Mouse (Mus musculus): ENCODE measurements around the gene Glb1.

Glb1 gene

DNA sequence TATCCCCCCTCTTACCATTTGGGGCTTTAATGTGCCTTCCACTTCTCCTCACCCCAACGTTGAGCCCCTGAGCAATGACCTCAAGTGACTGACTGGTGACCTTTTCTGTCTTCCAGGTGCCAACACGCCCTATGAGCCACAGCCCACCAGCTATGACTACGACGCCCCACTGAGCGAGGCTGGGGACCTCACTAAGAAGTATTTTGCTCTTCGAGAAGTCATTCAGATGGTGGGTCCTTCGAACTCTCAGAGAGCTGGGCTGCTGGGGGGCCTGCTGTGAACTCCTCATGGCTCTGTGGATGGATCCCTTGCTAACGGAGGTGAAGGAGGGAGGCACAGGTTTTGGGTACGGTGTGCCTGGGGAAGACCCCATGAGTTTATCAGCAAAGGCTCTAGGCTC is 42.0 kb downstream of the Glb1 start:
- WGBS, result 91% methylated on average over 9 of the region's 9 CpGs

DNA sequence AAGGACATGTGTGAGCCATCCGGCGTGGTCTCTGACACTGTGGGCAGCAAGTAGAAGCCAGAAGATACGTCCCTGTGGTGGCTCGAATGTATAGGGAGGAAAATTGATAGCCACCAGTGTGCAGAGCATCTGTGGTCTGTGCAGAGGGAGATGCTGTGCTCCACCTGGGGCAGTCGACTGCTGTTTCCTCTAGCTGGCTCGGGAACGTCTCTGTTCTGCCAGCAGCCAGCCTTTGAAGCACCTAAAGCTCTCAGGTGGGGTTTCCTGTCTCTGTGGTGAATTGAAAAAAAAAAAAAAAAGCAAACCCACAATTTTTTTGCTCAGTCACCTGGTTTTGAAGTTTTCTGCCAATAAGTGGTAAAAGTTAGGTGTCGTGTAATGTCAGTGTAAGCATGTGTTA is 42.5 kb downstream of the Glb1 start:
- WGBS, result 94% methylated on average over 8 of the region's 8 CpGs

DNA sequence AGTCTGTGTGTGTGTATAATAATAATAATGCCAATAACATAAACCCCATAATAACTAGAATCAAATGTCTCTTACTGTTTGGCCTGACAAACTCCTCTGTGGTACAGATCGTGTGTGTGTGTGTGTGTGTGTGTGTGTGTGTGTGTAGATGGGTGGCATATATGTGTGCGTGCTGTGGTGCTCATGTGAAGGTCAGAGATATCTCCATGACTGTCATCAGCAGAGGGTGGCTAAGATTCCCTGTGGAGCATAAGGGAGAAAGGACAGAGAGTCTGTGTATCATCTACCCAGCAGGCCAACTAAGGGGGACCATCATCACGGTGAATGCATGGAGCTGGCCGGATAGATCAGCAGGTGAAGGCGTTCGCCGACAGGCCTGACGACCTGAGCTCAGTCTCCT is 46.0 kb downstream of the Glb1 start:
- WGBS, result 96% methylated on average over 8 of the region's 8 CpGs

DNA sequence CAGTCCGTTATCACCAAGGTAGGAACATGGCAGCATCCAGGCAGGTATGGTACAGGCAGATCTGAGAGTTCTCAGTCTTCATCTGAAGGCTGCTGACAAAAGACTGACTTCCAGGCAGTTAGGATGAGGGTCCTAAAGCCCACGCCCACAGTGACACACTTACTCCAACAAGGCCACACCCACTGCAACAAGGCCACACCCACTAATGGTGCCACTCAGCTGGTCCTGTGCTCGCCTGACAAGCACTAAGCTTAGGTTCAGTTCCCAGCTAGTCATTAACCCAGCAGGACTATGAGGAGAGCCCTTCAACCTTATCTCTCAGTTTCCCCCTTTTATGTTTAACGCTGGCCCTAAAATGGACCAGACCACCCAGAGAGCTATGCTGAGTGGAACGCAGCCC is 47.8 kb downstream of the Glb1 start:
- 88% methylated on average over 5 of the region's 5 CpGs for WGBS

DNA sequence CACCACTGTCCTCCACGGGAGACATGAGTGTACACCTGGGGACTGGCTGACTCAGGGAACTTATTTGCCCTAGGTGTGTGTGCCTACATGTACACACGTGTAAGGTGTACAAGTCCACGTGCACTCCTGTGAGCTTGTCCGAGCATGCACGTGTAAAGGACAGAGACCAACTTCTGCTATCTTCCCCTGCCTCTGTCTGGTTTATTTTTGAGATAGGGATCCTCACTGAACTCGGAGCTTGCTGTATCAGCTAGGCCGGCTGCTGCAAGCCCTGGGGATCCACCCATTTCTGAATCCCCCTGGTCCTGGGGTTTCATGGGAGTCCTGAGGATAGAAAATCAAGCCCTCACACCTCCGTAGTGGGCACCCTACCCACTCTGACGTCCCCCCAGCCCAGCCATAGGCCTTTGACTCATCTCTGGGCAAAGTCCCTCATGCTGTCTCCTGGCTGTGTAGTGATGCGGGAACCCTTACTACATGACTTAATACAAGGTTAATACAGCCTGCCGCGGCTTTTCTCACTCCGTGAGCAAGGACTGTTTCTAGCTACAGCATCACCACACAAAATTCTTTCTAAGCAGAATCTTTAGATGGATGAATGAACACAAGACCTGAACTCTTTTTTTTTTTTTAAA is 48.4 kb downstream of the Glb1 start:
- 95% methylated on average over 13 of the region's 13 CpGs for WGBS

GRCm38 (mm10) chr9:114451615-114452014 is 50.7 kb downstream of the Glb1 start:
- 74% methylated on average over 7 of the region's 7 CpGs for WGBS

DNA sequence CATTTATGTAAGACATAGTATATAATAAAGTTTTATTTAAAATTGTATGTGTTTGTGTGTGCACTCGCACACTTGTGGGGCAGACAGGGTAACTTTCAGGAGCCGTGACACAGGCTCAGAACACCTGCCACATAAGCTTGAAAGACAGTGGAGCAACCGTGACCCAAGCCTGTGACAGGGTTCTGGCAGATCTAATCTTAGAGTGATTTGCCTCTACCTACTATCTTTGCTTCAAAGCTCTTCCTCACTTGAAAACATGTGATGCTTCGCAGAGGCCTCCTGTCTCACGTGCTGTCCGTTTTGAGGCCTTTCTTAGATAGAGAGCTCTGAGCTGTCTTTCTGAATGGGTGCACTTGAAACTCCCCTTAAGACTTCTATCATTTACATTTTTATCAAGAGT is 51.5 kb downstream of the Glb1 start:
- 93% methylated on average over 6 of the region's 6 CpGs for WGBS

DNA sequence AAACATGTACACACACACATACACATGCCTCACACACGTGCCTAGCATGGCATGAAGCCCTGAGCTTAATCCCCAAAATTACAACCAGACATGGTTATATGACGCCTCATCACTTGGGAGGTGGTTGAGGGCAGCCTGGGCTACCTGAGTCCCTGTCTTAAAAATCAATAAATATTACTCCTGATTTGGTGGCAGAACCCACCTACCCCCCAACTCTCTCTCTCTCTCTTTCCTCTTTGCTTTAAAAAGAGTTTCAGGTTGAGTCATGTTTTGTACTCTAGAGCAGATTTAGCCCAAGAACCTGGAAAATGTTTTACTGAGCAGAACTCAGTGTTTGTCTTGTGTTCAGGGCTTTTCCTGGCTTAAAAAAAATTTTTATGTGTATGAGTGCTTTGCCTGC is 54.5 kb downstream of the Glb1 start:
- 92% methylated on average over 2 of the region's 2 CpGs for WGBS

DNA sequence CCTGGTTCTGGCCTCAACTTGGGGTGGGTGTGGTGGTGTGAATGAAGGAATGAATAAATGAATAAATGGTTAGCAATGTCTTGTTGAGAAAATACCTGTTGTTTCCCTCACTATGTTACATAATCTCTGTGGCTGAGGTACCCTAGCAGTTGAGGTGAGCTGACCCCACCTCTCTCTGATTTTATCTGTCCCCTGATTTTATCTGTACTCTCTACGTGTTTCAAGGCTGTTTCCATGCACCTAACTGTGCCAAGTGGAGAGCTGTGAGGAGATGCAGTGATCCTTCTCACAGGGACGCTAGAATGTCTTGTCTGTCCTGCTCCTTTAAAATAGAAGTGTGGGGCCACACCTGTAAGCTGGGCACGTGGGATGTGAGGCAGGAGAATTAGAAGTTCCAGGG is 57.6 kb downstream of the Glb1 start:
- WGBS, result 92% methylated on average over 3 of the region's 3 CpGs

DNA sequence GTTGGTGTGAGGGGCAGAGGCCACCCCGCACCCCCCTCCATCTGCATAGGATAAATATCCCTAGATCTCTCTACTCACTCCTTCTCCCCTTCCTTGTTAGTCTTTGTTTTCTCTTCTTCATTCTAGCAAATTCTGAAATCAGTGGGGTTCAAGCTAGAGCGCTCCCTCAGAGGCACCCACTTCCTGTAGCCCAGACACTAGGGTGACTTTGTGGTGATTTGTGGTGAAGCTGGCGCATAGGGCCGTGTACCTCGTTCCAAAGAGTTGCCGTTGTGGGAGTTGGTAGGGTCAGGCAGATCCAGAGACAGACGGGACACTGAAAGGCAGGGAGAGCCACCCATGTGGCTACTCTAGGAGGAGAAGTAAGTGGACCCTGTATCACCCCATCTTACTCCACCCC is 61.7 kb downstream of the Glb1 start:
- 97% methylated on average over 7 of the region's 7 CpGs for WGBS

GRCm38 (mm10) chr9:114465442-114465841 is 64.6 kb downstream of the Glb1 start:
- WGBS, result 83% methylated on average over 6 of the region's 6 CpGs

DNA sequence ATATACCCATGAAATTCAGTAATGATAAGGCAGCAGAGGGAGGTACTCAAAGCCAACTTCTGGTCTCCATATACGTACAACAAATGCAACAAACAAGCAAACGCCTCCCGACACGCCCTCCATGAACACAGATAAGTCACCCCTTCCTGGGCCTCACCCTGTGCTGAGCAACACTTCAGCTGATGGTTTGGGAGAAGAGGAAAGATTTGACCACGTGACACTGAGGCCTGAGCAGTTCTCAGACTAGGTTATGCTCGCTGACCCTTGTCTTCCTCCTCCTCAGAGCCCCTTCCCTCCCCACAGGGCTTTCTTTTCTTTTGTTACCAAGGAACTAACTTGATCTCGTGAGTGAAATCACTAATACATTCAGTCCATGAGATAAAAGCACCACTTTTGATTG is 66.0 kb downstream of the Glb1 start:
- WGBS, result 86% methylated on average over 7 of the region's 7 CpGs

- 94% methylated on average over 5 of the region's 5 CpGs for WGBS
Observed at GRCm38 (mm10) chr9:114468217-114468616, 67.3 kb downstream of the Glb1 start.

DNA sequence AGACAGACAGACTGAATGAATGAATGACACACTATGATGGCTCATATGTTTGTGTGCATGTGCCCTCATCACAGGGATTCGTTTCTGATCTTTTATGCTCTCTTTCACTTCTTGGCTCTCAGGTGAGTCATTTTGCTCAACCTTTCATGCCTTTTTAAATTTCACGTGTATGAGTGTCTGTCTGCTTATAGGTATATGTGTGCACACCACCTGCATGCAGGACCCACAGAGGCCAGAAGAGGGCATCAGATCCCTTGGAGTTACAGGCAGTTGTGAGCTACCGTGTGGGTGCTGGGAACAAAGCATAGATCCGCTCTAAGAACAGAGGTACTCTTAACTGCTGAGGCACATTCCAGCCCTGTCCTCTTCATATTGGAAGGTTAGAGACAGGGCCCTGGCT is 67.8 kb downstream of the Glb1 start:
- 99% methylated on average over 4 of the region's 4 CpGs for WGBS

- 92% methylated on average over 7 of the region's 7 CpGs for WGBS
Observed at GRCm38 (mm10) chr9:114471892-114472291, 71.0 kb downstream of the Glb1 start.

DNA sequence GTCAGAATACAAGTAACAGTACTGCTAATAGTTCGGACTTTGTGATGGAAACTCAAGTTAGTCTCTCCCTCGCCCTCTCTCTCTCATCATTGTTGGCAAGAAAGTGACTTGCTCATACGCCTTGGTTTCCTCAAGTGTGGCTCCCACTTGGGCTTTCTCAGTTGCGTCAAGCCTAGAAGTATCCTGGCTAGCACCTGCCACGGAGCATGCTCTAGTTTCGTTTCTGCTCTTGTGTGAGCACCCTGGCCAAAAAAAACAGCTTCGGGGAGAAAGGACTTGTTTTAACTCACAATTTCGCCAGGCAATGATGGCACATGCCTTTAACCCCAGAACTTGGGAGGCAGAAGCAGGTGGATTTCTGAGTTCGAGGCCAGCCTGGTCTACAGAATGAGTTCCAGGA is 76.1 kb downstream of the Glb1 start:
- 86% methylated on average over 9 of the region's 9 CpGs for WGBS

GRCm38 (mm10) chr9:114480940-114481339 is 80.1 kb downstream of the Glb1 start:
- WGBS, result 87% methylated on average over 3 of the region's 3 CpGs

DNA sequence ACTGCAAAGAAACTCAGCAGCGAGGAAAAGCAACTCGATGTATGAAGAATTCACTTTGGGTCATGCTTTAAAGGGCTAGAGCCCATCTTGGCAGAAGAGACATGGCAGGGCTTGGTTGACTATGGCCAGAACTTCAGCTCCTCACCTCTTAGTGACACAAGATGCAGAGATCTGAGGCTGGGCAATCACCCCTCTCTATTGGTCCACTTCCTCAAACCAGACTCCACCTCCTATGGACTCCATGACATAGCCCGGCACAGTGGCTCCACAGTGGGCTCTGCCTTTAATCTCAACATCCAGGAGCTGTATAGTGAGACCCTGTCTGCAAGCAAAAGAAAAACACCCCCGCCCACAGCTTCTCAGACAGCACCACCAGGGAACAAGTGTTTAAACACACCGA is 83.9 kb downstream of the Glb1 start:
- WGBS, result 81% methylated on average over 5 of the region's 5 CpGs

- 89% methylated on average over 4 of the region's 4 CpGs for WGBS
Observed at GRCm38 (mm10) chr9:114486808-114487207, 85.9 kb downstream of the Glb1 start.

- 90% methylated on average over 23 of the region's 23 CpGs for WGBS
Observed at GRCm38 (mm10) chr9:114487481-114488258, 86.8 kb downstream of the Glb1 start.

DNA sequence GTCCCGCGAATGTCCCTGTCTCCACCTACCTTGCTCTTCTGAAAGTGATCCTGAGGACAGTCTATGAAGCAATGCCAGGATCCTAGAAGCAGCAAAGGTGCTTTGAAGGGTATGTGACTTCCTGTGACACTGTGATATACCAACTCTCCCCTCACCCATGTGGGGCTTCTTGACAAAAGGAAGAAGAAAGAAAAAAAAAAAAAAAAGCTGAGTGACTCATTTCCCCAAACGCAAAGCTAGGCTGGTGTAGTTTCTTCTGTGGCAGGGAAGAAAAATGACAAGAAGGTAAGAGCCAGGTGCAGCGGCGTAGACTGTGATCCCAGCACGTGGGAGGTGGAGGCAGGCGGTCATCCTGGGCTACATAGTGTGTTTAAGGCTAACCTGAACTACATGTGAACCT is 95.6 kb downstream of the Glb1 start:
- 83% methylated on average over 7 of the region's 7 CpGs for WGBS

- 13% methylated on average over 11 of the region's 11 CpGs for WGBS
Observed at GRCm38 (mm10) chr9:114498218-114498617, 97.3 kb downstream of the Glb1 start.

DNA sequence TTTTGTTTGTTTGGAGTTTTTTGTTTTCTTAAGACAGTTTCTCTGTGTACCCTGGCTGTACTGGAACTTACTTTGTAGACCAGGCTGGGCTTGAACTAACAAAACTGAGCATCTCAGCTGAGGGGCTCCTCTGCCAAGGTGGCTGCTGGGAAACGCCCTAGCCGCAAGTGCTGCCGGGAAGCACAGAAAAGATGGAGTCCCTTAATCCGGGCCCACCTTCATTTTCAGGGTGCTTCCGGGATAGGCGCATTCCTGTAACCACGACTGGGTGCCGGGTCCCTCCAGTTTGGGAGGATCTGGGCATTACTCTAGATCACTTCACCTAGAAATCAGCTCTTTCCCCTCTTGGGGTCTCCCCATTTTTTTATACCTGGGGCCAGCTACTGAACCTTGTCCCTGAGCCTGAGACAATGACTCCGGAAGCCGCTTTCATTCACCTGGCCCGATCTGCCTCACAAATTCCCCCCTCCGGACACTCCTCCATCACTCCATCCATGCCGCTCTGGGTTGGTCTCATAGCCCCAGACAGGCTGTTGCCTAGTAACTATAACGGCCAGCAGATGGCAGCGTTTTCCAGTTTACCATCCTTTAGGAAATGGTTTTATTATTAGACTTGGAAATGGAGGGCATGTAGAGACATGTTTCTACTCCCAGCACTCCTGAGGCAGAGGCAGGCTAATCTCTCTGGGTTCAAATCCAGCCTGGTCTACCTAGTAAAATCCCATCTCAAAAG is 99.1 kb downstream of the Glb1 start:
- 34% methylated on average over 15 of the region's 15 CpGs for WGBS
